Mouse (Mus musculus) testis, adult 2 months (tissue): ENCODE measurements around the gene 4930513O06Rik. TPM values are rescaled to one million over a fixed set of nuclear protein-coding genes. Genes with fewer than 3 reads are reported as not detected.

Experiments
- H3K27ac ChIP-seq: fragments of 200-500 bp; 2 replicates; pipeline ENCODE4 v1.5.1; 2012; ENCODE audit warnings: low read depth, low read length; ENCODE audit not compliant: control insufficient read depth, insufficient read depth
- H3K27me3 ChIP-seq: fragments of 200-500 bp; 2 replicates; pipeline ENCODE4 v1.6.1; 2012; ENCODE audit warnings: mild to moderate bottlenecking, low read length, moderate library complexity; ENCODE audit not compliant: control insufficient read depth, insufficient read depth
- H3K36me3 ChIP-seq: fragments of 200-500 bp; 2 replicates; pipeline ENCODE4 v1.6.1; 2012; ENCODE audit warnings: mild to moderate bottlenecking, low read length; ENCODE audit not compliant: control insufficient read depth, insufficient read depth
- H3K4me1 ChIP-seq: fragments of 200-500 bp; 2 replicates; pipeline ENCODE4 v1.6.1; 2012; ENCODE audit warnings: low read length; ENCODE audit not compliant: control insufficient read depth, insufficient read depth
- H3K4me3 ChIP-seq: fragments of 200-500 bp; 2 replicates; pipeline ENCODE4 v1.5.1; 2012; ENCODE audit warnings: low read depth, mild to moderate bottlenecking, low read length, moderate library complexity, mixed read lengths; ENCODE audit not compliant: control insufficient read depth
- CTCF ChIP-seq: fragments of 200-500 bp; IDR thresholded peaks from 2 replicates; pipeline ENCODE4 v1.5.1; 2012; ENCODE audit warnings: low read depth, mild to moderate bottlenecking, inconsistent platforms, low read length, moderate library complexity; ENCODE audit not compliant: control insufficient read depth, insufficient read depth, insufficient replicate concordance
- POLR2A ChIP-seq: fragments of 200-500 bp; IDR thresholded peaks from 2 replicates; pipeline ENCODE4 v1.6.1; 2012; ENCODE audit warnings: low read depth, mild to moderate bottlenecking, inconsistent platforms, low read length, moderate library complexity; ENCODE audit not compliant: control insufficient read depth
- polyA plus RNA-seq: library from polyadenylated mRNA; depleted of rRNA; stranded (reverse); fragments of >200 nt; gene quantifications from 2 replicates; pipeline ENCODE4 v1.2.3, GENCODE M21; 2012; rRNA removed

The 4930513O06Rik gene
- polyA plus RNA-seq = 4.3 and 6.1 TPM in 2 replicates

GRCm38 (mm10) chrX:139085943-139086342 is at the start of gene 4930513O06Rik:
4930513O06Rik (plus strand) TSS chrX:139086243.
- H3K27ac ChIP-seq = no peak within 1 kb of the TSS
- H3K36me3 ChIP-seq = no peaks in the 10 kb centered on the region
- H3K4me1 ChIP-seq = no peaks in the 10 kb centered on the region
- H3K27me3 ChIP-seq = no peaks in the 10 kb centered on the region
- TF ChIP-seq POLR2A (no peak), CTCF (no peak)
- no peak within 1 kb of the TSS for H3K4me3 ChIP-seq

- TF ChIP-seq POLR2A (no peak), CTCF (no peak)
- no peaks in the 10 kb centered on the region for H3K4me1 ChIP-seq
- H3K4me3 ChIP-seq = no peak overlapping the region
- no peak overlapping the region for H3K27ac ChIP-seq
- H3K36me3 ChIP-seq = no peaks in the 10 kb centered on the region
- no peaks in the 10 kb centered on the region for H3K27me3 ChIP-seq
These were observed 48.4 kb upstream of the 4930513O06Rik start for GRCm38 (mm10) chrX:139037666-139038065.

DNA sequence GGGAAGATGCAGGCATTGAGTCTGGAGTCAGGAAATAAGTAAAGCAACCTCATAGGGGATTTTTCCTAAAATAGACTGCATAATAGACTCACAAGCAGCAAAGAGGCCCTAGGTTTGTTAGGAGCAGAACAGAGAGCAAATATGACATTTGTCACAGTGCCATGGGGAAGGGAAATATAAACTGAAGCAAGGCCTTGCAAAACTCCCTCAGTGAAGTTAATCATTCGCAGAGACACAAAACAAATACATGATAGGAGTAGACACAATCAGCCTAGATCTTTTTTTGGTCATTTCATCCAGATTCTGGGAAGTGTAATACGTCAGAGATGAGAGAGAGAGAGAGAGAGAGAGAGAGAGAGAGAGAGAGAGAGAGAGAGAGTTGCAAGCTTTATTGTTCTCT is 46.7 kb upstream of the 4930513O06Rik start:
- Histone ChIP-seq H3K4me1 (no peaks in the 10 kb centered on the region), H3K27ac (no peak overlapping the region), H3K4me3 (no peak overlapping the region), H3K36me3 (no peaks in the 10 kb centered on the region), H3K27me3 (no peaks in the 10 kb centered on the region)
- TF ChIP-seq POLR2A (no peak), CTCF (no peak)

DNA sequence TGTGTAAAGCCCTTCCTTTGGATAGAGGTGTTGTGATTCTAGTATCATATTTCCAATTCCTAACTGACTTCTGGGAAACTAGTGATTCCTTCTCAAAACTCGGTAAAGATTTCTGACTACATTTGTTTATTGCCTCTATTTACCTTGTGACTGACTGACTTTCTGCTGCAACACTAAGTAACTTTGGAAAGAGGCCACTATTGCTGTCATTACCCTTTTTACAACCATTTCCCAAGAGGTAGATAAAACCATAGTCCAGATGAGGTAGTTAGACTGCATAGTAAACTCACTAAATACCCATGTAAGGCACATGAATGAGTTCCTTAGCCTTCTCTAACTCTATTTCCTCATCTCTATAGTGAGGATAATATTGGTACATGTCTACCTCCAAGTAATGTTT is 44.9 kb upstream of the 4930513O06Rik start:
- no peak overlapping the region for H3K27ac ChIP-seq
- H3K27me3 ChIP-seq = no peaks in the 10 kb centered on the region
- no peaks in the 10 kb centered on the region for H3K36me3 ChIP-seq
- TF ChIP-seq CTCF = no peak
- TF ChIP-seq POLR2A = no peak
- H3K4me1 ChIP-seq = no peaks in the 10 kb centered on the region
- H3K4me3 ChIP-seq = no peak overlapping the region

DNA sequence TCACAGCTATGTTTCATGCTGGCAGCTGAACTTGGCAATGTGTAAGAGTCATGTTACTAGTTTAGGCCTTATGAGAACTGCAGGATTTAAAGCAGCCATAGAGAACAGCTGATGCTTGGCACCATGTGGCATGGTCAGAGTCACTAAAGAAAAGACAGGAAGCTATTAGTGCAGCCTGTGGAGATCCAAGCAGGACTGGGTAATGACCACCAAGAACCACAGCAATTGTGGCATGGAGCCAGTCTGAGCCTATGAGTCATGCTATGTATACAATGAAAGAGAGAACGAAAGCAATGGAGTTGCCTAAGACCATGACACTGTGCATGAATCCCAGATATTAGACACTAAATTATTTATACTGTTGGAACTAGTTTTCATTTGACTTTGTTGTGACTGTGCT is 34.1 kb upstream of the 4930513O06Rik start:
- H3K27me3 ChIP-seq = no peaks in the 10 kb centered on the region
- TF ChIP-seq POLR2A = no peak
- no peak for TF ChIP-seq CTCF
- no peak overlapping the region for H3K4me3 ChIP-seq
- H3K4me1 ChIP-seq = no peaks in the 10 kb centered on the region
- H3K27ac ChIP-seq = no peak overlapping the region
- H3K36me3 ChIP-seq = no peaks in the 10 kb centered on the region

DNA sequence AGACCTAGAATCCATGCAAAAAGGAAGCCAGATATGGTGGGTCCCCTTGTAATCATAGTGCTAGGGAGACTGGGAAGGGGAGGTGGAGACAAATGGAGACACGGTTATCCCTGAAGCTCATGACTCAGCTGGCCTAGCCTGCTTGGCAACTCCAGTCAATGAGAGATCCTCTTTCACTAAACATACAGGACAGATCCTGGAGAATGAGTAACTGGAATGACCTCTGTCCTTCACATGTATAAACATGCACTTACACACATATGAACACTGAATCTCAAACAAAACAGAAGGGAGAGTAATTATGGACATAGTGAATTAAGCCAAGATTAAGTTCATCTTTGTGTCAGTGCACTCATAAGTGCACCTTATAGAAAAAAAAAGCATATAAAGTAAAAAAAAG is 32.9 kb upstream of the 4930513O06Rik start:
- no peak overlapping the region for H3K4me3 ChIP-seq
- no peaks in the 10 kb centered on the region for H3K4me1 ChIP-seq
- no peaks in the 10 kb centered on the region for H3K36me3 ChIP-seq

GRCm38 (mm10) chrX:139064078-139064477 is 22.0 kb upstream of the 4930513O06Rik start:
- H3K27ac ChIP-seq = no peak overlapping the region
- no peaks in the 10 kb centered on the region for H3K27me3 ChIP-seq
- H3K4me1 ChIP-seq = no peaks in the 10 kb centered on the region
- no peaks in the 10 kb centered on the region for H3K36me3 ChIP-seq
- TF ChIP-seq POLR2A = no peak
- TF ChIP-seq CTCF = no peak
- no peak overlapping the region for H3K4me3 ChIP-seq

More for the DNA sequence above, 32.9 kb upstream of the 4930513O06Rik start:
- Histone ChIP-seq H3K27me3 (no peaks in the 10 kb centered on the region), H3K27ac (no peak overlapping the region)
- TF ChIP-seq POLR2A (no peak), CTCF (no peak)

DNA sequence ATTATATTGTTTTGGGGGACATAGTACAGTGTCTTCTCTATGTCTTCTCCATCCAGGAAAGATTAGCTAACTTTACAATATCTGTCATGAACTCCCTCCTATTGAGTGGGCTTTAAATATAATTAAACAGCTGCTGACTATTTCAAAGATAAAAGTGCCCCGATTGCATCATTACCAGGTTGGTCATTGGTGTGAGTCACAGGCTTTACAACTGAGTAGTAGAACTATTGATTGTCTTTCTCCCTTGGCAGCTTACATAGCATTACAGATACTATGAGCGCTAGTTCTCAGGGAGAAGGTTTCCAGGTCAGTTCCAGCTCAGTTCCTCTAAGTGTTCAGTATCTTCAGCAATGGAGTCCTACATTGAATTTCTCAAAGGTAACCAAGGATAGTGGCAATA is 7.5 kb upstream of the 4930513O06Rik start:
- Histone ChIP-seq H3K27me3 (no peaks in the 10 kb centered on the region), H3K4me3 (no peak overlapping the region), H3K27ac (no peak overlapping the region), H3K4me1 (no peaks in the 10 kb centered on the region), H3K36me3 (no peaks in the 10 kb centered on the region)
- TF ChIP-seq CTCF (no peak), POLR2A (no peak)
